Mouse (Mus musculus) liver (tissue): Measurements from ENCODE around the gene Dusp22.

Experiments
- DNase-seq: peaks from one replicate; pipeline ENCODE4 v3.0.0-alpha.2; 2020; ENCODE audit warnings: mixed read lengths

The Dusp22 gene

DNA sequence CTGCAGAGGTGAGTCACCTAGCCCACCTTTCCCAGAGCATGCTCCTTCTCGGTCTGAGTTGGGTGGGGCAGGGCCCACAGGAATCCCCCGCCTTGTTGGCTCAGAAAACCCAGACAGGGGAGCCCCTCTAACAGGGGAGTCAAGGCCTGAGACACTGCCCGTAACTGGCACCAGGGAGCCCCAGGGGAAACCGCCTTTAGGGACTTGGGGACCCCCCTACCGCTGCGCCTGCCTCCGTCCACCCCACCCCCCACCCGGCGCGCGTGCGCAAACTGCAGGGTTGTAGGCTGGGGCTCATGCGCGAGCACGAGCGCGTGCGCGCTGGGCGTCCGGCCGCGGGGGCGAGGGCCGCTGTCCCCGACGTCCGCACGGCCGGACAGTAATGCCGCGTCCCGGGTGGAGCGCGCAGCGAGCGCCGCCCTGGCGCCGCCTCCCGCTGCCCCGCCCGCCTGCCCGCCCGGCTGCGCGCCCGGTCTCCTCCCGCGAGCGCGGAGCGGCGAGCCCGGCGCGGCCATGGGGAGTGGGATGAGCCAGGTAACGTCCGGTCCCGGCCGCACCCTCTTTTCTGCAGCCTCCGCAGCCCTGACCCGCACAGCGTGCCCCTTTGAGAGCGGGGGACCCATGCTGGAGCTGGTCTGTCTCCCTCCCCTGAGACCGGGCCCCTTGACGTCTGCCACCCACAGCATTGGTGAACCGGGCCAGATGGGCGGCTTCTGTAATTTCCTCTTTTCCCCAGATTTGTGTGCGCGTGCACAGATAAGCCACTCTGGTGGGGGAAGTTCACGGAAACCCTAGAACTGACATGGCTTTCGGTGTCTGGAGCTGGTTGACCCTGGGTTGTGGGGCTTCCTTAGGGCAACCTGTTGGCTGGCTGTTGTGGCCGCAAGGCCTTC is at the start of gene Dusp22:
Dusp22 (plus strand) TSS at position 387 of the 893 bp plus-strand sequence.
- DNase-seq, result peak; percentile 73

DNA sequence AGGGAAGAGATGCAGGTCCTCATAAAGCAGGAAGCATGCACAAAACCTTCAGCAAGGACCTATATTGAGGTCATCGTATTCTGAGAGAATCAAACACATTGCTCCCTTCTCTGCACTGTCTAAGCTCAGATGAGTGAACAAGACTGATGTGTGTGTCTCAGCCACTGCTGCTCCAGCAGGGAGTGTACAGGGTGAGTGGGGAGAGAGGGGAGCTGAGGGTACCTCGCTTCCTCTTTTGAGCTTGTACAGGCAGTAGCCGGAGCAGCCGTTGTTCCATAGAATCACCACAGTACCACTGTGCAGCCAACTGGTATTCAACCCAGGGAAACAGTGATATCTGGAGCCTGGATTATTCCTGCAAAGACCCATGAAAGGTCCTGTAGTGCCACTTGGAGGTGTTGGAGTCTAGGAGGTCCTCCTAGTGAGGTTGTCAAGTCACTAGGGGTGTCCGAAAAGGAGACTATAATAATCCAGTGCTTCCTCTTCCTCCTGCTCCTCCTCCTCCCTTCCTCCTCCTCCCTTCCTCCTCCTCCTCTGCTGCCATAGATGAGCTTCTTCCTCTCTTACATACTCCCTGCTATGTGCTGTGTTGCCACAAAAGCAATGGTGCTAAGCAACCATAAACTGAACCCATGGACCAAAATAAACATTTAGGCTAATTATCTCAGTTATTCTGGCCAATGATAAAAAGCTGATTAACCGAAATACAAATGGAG is 47.6 kb upstream of the Dusp22 start:
- no peak for DNase-seq

DNA sequence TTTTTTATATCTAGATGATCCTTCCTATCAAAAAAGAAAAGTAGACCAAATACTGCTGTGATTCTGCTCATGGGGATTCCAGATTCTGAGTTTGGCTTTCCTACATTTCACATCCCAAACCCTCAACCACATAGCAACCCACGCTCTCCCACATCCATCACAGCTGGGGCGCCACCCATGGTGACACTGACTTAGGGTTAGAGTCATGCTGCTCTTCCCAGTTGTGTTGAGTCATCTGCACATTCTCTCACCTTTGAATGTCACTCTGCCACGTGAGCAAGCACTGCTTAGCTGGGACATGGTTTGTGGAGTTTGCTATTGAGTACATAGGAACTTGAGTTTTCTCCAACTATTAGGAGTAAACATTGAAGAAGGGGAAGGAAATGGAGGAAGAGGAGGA is 40.1 kb upstream of the Dusp22 start:
- no peak for DNase-seq

DNA sequence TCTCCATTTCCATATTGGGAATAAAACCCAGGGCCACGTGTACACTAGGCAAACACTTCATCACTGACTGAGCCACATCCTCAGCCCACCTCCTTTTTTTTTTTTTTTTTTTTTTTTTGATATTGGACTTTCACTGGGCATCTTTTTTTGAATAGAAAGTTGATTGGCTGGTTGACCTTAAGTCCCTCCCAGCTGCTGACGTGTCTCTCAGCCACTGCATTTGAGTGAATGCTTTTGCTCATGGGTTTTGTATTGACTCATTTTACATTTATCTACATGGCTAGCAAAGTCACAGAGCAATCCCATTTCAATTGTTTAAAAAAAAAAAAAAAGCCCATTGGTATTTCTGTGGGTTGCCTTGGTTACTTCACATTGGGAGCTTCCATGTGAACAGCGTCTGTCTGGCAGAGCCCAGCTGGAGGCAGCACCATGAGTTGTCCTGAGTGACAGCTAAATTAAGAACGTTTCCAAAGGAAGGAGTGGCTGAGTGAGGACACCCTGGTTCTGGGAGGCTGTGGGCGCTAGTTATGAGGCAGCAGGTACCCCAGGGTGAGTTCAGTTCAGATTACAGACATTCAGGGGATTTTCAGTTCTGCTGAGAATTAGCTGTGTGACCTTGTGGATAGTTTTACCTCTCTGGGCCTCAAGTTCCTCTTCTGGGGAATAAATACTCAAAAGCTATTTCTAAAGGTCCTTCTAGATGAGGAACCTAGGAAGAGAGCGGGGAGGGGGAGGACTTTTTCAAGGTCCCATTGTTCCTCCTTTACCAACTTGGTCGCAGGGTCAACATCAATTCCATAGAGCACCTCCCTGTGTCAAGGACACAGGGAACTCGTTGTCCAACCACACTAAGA is 31.4 kb upstream of the Dusp22 start:
- no peak for DNase-seq

DNA sequence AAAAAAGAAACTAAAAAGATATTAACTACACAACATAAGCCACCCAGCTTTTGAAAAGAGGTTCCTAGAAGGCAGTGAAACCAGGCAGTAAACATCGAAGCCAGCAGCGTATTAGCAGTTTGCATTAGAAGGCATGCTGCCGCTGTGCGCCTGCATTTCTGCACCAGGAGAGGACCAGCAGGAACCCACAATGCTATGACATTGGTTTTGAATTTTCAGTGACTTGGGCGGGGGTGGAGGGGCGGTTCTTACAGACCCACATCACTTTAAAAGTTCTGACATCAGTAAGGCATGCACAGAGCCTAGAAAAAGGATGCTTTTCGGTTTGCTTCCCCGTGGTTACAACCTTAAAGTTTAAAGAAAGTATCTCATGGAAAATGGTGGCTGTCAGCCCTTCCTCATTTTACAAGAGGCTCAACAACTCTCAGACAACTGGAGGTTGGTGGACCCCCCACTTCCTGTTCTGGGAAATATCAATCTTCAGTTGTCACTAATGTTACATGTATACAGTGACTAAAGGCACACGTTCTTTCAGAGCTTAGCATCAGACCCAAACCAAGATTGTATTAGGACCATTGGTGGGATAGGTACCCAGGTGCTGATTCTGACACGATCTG is 29.9 kb upstream of the Dusp22 start:
- DNase-seq, result no peak

DNA sequence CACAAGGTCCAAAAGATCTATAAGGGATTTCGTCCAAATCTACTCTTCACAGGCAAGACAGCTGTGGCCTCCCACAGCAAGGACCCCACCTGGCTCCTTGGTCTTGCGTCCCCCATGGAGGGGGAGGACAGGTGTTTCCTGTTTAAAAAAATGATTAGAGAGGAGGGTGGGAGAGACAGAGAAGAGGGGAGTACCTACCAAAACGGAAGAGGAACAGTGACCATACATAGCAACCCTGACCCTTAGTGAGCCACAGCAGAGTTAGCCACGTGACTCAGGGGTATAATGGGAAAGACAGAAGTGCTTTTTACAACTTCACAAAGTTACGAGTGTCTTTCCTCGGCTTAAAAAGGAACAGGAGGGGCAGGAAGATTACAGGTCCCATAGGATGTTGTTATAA is 26.8 kb upstream of the Dusp22 start:
- DNase-seq, result no peak

DNA sequence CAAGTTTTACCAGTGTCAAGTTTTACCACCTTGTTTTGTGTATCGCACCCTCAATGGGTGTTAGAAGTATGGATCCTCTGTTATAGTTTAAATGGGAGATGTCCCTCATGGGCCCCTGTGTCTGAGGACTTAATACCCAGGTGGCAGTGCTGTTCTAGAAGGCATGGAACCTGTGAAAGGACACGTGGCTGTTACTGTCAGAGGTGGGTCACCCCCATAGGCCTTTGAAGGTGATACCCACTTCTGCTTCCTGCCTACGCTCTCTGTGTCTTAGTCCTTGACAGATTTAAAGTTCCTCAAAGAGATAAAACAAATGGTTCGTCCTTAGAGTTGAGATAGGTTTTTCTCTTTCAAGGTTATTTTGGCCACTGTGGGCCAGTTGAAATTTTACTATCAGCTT is 23.3 kb upstream of the Dusp22 start:
- no peak for DNase-seq

DNA sequence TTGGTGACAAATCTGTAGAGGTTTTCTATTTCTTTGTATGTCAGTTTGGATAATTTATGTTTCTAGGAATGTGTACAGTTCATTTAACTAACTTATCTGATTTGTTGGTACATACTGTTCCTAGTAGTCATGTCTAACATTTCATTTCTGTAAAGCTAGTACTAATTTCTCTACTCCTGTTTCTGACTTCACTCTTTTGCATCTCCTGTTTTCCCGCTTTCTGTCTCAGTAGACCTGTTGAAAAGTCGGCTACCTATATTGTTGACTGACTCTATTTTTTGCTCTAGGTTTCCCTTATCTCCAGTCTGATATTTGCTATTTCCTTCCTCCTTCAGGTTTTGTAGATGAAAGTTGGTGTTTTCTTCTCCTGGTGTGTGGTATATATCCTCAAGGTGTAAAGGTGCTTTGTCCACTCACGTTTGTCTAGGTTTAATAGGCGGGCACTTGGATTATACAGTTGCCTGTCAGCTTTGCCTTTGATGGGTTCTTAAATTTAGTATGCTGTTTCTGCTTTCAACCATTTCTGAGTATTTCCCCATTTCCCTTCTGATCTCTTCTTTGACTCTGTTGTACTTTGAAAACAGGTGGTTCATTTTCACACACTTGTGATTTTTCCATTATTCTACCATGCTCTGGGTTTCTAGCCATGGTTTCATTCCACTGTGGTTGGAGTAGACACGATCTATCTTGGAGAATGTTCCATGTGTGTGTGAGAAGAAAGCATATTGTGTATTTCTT is 21.3 kb upstream of the Dusp22 start:
- DNase-seq, result no peak

DNA sequence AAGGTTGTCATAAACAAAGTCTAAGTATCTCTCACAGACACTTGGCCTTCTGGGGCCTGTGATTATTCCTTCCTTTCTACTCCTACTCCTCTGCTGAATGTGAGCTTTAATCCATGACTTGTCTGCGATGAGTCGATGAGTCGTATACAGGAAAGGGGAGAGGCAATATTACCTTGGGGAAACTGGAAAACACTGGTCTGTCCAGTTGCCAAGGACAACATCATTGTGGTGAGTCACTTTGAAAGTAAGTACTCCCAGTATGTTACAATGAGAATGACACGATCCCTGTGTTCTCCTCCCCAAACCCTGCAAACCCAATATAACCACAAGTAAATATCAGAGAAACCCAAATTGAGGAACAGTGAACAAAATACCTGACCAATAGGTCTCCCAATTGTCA is 17.7 kb upstream of the Dusp22 start:
- no peak for DNase-seq

DNA sequence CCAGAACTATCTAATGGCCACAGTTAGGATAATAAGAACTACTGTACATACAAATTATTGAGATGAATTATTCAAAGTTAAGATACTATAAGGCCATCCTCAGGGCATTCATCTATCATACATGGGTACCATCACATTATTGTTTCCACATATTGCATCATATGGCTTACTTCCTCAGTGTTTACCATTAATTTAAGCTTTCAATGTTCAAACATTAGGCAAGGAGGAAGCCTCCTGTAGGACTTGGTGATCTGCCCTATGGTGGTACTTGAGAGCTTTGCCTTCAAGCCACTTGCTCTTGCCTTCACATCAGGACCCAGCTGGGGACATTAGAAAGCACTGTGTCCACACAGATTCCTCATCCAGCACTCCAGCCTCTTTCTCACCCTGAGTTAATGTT is 11.3 kb upstream of the Dusp22 start:
- DNase-seq, result no peak

DNA sequence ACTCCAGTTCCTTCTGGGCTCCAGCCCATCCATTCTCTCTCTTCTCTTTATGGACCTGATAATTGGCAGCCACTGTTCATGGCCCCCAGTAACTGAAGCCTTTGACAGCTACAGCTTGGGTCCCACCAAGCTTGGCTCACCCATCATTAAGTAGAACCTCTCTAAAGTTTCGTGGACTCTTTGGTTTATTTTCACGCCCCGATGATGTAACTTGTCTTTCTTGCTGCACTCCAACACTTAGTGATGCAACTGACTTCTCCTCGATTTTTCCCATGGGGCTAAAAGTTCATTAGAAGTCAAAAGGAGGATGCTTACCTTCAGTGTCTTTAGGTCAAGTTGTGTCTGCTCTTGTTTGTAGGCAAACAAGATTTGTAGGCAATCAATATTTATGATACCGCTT is 10.6 kb upstream of the Dusp22 start:
- no peak for DNase-seq

DNA sequence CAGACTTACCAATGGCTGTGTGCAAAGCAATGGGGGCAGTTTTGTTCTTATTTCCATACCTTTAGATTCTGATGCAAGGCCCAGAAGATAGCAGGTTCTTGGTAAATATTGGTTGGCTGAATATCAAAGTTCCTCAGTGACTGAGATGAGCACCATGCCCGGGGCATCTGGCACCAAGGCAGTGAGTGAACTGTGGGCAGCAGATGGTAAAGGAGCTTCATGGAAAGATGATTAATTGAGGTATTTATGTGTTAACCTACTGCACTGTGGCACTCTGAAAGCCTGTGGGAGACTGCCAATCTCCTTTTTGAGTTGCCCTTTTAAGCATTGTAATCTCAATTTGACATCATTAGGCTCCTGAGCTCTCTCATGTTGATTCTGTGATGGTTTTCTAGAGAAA is 9.1 kb upstream of the Dusp22 start:
- DNase-seq, result no peak

DNA sequence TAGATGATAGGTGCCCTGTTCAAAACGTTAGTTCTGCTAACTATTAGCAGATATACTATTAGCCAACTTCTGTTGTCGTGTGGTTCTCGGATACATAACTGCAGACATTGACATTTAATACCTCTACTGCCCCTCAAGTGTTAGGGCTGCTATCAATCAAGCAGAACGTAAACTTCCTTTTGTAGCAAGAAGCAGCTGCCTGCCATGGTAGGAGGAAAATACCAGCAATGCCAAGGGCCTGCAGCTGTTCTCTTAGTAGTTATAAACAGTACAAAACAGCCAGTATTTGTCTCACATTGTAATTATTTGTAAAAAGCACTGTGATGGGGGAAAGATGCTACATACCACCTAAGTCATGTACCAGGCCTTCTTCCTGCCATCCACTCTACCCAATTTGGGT is 6.7 kb upstream of the Dusp22 start:
- DNase-seq, result no peak

DNA sequence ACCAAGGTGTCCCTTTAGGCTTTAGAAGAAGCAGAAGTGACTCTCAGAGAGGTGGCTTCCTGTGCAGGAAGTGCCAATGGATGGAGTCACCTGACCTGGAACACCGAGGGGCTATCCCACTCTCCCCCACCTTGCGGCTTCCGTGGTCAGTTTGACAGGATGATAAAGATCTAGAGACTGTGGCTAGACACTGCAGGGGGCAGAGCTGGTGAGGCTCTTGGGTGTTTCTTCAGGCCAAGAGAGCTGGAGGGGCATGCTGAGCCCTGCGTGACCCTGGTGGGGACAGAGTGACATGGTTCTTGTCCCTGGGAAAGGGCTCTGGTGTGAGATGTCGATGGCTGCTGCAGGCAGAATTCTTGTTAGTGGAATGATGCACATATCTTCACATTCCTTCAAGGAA is 5.3 kb upstream of the Dusp22 start:
- DNase-seq, result no peak

DNA sequence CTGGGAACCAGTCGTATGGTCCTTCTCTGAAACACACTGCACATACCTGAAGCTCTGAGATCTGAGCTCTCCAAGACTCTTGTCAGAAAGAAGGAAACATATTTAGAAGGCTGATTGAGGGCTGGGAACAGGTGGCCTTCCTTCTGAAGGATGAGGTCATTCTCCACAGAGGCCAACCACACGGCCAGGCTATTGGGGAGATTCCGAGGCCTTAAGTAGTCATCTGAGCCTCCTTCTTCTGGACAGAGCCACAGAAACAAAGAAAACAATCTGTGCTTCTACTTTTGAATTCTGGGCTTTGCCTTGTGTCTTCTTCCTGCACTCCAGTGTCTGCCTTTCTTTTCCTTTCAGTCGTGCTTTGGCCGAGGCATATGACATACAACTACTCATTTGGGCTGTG is 2.9 kb upstream of the Dusp22 start:
- DNase-seq, result no peak

DNA sequence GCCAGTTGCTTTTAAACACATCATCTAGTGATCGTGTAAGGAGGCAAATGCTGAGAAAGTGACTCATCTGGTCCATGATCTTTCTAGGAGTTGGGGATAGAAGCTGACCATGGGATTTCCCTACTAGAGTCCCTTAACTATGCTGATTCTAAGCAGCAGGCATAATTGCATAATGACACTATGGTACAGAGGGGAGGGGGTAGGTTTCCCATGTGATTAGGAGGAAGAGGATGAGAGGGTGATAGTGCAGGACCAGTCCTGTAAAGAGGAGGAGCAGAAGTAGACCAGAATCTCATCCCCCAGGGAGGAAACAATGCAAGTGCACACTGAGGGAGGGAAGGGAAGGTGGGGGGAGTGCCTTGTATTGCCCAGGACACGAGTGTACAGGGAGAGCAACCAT is 2.0 kb upstream of the Dusp22 start:
- DNase-seq, result no peak

DNA sequence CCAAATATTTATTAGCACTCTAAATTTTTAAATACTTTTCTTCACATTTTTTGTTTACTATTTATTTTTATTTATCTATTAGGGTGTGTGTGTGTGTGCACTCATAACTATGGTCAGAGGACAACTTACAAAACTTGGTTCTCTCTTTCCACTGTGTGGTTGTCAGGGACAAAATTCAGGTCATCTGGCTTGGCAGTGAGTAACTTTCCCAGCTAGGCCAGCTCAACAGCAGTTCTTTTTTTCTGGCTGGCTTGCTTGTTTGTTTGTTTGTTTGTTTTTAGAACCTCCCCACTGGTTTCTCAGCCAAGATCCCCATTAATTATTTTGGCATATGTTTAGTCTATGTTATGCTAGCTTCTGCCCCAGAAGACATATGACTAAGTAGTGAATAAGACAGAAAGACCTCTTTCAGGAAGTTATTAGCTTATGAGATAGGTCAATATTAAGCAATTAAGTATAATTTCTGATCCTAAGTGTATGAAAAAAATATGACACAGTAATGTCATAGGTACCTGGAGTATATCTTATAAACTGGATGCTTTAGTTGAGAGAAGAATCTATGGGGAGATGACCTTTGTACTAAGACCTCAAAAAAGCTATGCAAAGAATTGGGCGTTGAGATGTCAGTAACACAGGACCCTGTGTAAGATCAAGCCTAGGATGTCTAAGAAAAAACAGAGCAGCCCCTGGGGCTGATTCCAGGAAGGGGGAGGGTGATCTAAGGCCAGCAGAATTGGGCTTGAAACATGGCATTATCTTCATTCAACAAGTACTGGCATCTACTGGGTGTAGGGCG is 1.4 kb upstream of the Dusp22 start:
- DNase-seq, result no peak

DNA sequence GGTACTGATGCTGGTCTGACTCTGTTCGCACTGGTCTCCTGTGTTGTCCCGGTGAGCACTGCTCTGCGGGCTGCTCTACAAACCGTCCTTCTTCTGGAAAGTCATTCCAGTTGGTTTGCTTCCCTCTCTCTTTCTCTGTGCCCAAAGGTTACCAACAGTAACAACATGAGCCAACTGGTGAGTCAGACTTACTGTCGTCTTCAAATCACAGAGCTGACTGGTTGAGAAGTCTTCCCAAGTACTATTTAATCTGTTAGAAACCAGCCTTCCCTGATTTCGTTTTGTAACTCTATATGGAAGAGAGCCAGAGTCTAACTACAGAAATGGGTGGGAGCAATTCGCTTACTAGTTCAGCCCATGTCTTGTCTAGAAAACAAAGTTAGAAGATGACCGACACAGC is 5.5 kb downstream of the Dusp22 start:
- no peak for DNase-seq

DNA sequence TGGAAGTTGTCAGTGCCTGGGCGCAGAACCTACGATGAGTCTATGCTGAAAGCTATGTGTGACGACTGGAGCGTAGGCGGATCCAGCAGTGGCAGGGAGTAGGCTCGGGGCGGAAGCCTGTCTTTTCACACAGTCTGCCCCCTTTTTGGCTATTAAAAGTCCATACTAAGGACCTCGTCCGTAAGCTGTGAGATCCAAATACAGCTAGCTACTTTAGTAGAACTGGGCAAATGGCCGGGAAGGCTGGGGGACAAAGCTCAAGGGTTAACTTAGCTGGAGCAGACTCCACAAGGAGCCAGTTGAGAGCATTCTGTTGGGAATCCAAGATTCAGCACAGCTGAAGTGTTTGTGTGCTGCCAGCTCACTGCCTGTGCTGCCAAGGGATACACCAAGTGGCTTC is 6.7 kb downstream of the Dusp22 start:
- DNase-seq, result no peak

DNA sequence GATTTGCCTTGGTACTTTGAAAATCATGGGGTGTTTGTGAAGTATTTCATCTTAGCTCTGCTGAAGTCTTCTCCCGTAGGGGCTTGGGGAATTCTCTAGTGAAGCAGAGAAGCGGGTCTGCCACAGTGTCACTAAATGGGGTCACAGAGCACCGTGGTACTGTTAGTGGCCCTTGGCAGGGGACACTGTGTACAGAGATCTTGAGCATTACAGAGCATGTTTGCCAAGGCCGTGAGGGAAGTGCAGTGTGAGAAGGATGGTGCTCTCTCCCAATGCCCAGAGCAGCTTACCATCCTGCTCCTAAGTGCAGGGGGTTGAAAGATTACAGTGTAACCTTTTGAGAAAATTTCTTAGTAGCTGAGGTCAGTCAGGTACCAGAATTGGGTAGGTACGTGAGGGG is 8.5 kb downstream of the Dusp22 start:
- no peak for DNase-seq

DNA sequence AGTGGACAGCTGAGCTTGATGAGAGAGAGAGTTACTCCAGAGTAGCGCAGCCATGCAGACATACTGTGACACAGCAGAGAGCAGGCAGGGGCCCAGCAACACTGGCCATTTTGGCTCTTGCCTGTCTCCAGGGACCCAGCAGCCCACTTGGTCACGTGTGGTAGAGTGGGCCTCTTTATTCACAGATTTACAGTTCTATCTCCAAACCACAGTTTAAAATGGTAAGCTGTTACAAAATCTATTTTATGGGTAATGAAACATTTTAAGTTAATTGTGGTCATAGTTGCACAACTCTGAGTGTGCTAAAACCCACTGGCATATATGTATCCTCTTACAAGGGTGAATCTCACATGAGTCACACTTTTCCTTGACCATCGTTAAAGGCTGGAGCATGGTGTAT is 9.5 kb downstream of the Dusp22 start:
- no peak for DNase-seq
